Mouse (Mus musculus) heart, embryonic 16.5 days (tissue): ENCODE data around the gene Rad51b. TPM values are rescaled to one million over a fixed set of nuclear protein-coding genes. Genes with fewer than 3 reads are reported as not detected.
A peak's percentile ranks its signal among the peaks of the same experiment; 100 is the strongest.

ENCODE experiments used
- ATAC-seq: fragments of 200-750 bp; cut with Nextera tagmentation; replicated peaks from 2 replicates; pipeline ENCODE4 v1.8.0; 2017; ENCODE audit warnings: moderate number of reproducible peaks; ENCODE audit not compliant: insufficient read depth, low FRiP score; ENCODE audit errors: extremely low read depth
- H3K27ac ChIP-seq: fragments of 300-500 bp; sonication (generic); 2 replicates; pipeline ENCODE4 v1.5.1; 2014; ENCODE audit warnings: mild to moderate bottlenecking, low read length, control low read depth, moderate library complexity
- H3K27me3 ChIP-seq: fragments of 300-500 bp; sonication (generic); 2 replicates; pipeline ENCODE4 v1.6.1; 2014; ENCODE audit warnings: low read length, mixed read lengths; ENCODE audit not compliant: control insufficient read depth, insufficient read depth
- H3K36me3 ChIP-seq: fragments of 300-500 bp; sonication (generic); 2 replicates; pipeline ENCODE4 v1.6.1; 2014; ENCODE audit not compliant: control insufficient read depth, insufficient read depth
- H3K4me1 ChIP-seq: fragments of 300-500 bp; sonication (generic); 2 replicates; pipeline ENCODE4 v1.6.1; 2014; ENCODE audit warnings: low read length, mixed read lengths; ENCODE audit not compliant: control insufficient read depth, insufficient read depth
- H3K4me2 ChIP-seq: fragments of 300-500 bp; sonication (generic); 2 replicates; pipeline ENCODE4 v1.6.1; 2014; ENCODE audit warnings: low read depth, mild to moderate bottlenecking, control low read depth, low read length
- H3K4me3 ChIP-seq: fragments of 300-500 bp; sonication (generic); 2 replicates; pipeline ENCODE4 v1.5.1; 2014; ENCODE audit warnings: mild to moderate bottlenecking, control low read depth, low read length
- H3K9ac ChIP-seq: fragments of 300-500 bp; sonication (generic); 2 replicates; pipeline ENCODE4 v1.6.1; 2014; ENCODE audit warnings: low read length, control low read depth
- H3K9me3 ChIP-seq: fragments of 300-500 bp; sonication (generic); replicated peaks from 2 replicates; pipeline ENCODE4 v1.6.1; 2016; ENCODE audit warnings: low read length; ENCODE audit not compliant: control insufficient read depth
- WGBS: fragments of 180-500 bp; shearing (Covaris S2); extraction: QIAGEN DNeasy Blood & Tissue Kit; methylation state at CpG from one replicate; pipeline ENCODE4 v1.1.7; 2014; 5-methylcytosine and 5-hydroxymethylcytosine counted together
- polyA plus RNA-seq: library from polyadenylated mRNA; unstranded; fragments of >200 nt; fragmentation: Nextera tagmentation; extraction: Ambion mirVana; gene quantifications from 2 replicates; pipeline ENCODE4 v1.2.1, GENCODE M21; 2015

The Rad51b gene
- polyA plus RNA-seq, 1 experiment from 2014 or later: 5.0 TPM

GRCm38 (mm10) chr12:79604850-79605249 is 307.8 kb downstream of the Rad51b start:
- H3K4me3 ChIP-seq: no peak overlapping the region
- H3K27me3 ChIP-seq: no peaks in the 10 kb centered on the region
- H3K9me3 ChIP-seq: no peaks in the 10 kb centered on the region
- H3K9ac ChIP-seq: no peak overlapping the region
- H3K36me3 ChIP-seq: no peaks in the 10 kb centered on the region
- ATAC-seq: no peak
- no peak overlapping the region for H3K4me2 ChIP-seq
- no peak overlapping the region for H3K27ac ChIP-seq
- peaks cover 4% of the 10 kb centered on the region; the same call in 1 of the 2 replicates for H3K4me1 ChIP-seq
- WGBS: 87% methylated on average over 2 of the region's 2 CpGs

DNA sequence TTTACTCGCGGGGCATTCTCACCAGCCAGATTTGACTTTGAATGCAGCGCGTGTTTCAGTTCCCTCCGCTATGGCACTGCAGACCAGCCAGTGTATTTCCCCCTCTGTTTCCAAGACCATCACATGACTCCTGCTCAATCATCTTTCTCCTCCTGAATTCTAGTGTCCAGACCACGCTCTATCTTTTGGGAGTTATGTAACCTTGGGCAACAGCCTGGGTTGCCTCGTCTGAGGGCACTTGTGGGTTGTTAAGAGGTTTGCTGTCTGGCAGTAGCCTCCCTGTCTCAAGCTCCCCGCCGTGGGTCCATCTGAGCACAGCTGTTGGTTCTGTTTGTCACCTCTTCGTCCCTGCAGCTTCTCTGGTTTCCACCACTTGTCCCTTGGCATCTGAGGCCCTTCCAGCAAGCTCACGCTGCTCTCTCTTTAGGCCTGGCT is 309.1 kb downstream of the Rad51b start:
- ATAC-seq: no peak
- no peak overlapping the region for H3K4me3 ChIP-seq

GRCm38 (mm10) chr12:79609399-79610010 is 312.4 kb downstream of the Rad51b start:
- Histone ChIP-seq H3K9ac (no peak overlapping the region), H3K4me2 (no peak overlapping the region), H3K27me3 (no peaks in the 10 kb centered on the region), H3K9me3 (no peaks in the 10 kb centered on the region), H3K4me1 (peaks cover 25% of the 10 kb centered on the region), H3K36me3 (no peaks in the 10 kb centered on the region), H3K27ac (0 out of 2 replicates have a peak overlapping the region, but pooled peaks have one; percentile 9), H3K4me3 (no peak overlapping the region)
- 85% methylated on average over 8 of the region's 8 CpGs for WGBS
- no peak for ATAC-seq

More for the DNA sequence above, 309.1 kb downstream of the Rad51b start:
- no peaks in the 10 kb centered on the region for H3K27me3 ChIP-seq
- H3K9ac ChIP-seq: no peak overlapping the region
- 69% methylated on average over 11 of the region's 11 CpGs for WGBS
- H3K4me2 ChIP-seq: no peak overlapping the region
- H3K9me3 ChIP-seq: no peaks in the 10 kb centered on the region
- peaks cover 11% of the 10 kb centered on the region for H3K4me1 ChIP-seq
- H3K36me3 ChIP-seq: no peaks in the 10 kb centered on the region
- no peak overlapping the region for H3K27ac ChIP-seq

DNA sequence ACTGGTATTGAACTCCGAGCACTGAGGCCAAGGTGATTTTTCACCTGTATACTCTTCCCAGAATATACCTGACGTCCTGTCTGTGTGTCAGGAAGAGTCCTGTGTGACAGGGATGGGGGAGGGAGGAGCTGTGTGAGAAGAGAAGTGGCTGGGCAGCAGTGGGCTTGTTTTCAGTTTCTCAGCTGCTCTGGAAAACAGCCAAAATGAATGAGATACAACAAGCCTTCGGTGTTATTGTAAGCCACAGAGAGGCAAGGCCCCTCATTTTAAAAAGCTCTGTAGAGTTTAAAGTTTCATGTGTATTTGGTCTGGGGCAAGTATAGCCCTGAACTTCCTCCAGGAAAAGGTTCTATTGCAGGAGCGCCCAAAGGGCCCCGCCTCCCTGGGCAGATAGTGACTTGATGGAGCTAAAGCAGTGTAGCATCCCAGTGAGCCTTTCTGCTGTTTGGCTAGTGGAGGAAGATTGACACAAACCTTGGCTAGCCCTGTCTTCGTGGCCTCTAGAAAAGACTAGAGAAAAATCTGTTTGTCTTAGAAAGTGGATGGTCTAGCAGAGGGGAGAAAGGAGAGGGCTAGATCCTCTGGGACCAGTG is 313.5 kb downstream of the Rad51b start:
- Histone ChIP-seq H3K4me1 (peaks cover 29% of the 10 kb centered on the region), H3K4me3 (no peak overlapping the region), H3K9ac (no peak overlapping the region), H3K4me2 (no peak overlapping the region), H3K27ac (peak overlapping the region; percentile 1; the same call in 1 of the 2 replicates), H3K36me3 (no peaks in the 10 kb centered on the region), H3K9me3 (no peaks in the 10 kb centered on the region), H3K27me3 (no peaks in the 10 kb centered on the region)
- 50% methylated on average over 6 of the region's 6 CpGs for WGBS
- no peak for ATAC-seq

DNA sequence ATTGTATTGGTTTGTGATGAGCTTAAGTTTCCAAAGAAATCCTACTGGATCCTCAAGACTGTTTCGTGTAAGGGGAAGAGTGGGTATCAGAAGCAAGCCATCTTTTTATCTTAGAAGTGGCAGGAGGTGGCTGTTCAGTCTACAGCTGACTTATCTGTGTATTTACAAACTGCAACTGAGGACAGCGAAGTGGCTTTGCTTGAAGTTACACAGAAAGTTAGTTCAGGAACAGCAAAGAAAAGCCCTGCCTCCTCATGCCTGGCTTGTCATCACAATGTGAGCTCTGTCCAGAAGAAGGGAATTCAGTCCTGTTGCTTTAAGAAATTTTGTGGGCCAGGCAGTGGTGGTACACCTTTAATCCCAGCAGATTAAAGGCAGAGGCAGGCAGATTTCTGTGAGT is 314.6 kb downstream of the Rad51b start:
- Histone ChIP-seq H3K9ac (no peak overlapping the region), H3K27me3 (no peaks in the 10 kb centered on the region), H3K36me3 (no peaks in the 10 kb centered on the region), H3K4me2 (no peak overlapping the region), H3K27ac (no peak overlapping the region), H3K4me1 (peaks cover 29% of the 10 kb centered on the region), H3K4me3 (no peak overlapping the region), H3K9me3 (no peaks in the 10 kb centered on the region)
- 73% methylated on average over 2 of the region's 2 CpGs for WGBS
- ATAC-seq: no peak

DNA sequence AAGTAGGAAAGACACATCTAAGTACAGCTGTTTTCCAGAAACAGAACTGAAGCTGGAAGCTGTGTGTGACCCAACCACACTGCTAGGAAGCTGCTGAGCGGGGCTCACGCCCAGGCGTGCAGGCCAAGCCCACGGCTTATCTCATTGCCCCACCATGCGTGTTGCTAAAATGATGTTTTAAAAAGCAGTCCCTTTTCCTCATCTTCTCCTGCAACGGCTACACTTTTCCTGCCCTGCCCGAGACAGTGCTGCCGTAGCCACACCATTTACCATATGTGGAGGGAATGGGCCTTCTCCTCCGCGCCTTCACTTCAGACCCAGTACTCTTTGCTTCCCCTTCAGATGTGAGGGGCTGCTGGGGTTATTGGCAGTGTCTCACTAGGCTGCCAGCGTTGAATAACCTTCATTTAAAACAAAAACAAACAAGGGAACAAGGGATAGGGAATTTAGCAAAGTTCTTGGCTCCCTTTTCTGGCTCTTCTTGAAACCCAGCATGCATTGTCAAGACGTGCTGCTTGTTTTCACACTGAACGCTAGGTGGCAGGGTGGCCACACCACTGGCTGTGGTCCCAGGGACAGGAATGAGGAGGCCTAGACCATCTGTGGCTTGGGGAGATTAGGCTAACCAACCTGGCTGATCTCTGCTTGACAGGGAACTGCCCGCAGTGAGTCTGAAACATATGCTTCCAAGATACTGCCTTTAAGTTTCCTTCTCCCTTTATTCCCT is 315.4 kb downstream of the Rad51b start:
- peak; percentile 87 for ATAC-seq
- WGBS: 45% methylated on average over 14 of the region's 14 CpGs
- Histone ChIP-seq H3K9ac (peak overlapping the region; percentile 38; the same call in 1 of the 2 replicates), H3K4me1 (peaks cover 29% of the 10 kb centered on the region), H3K36me3 (no peaks in the 10 kb centered on the region), H3K27me3 (no peaks in the 10 kb centered on the region), H3K9me3 (no peaks in the 10 kb centered on the region), H3K4me3 (no peak overlapping the region), H3K27ac (peak overlapping the region; percentile 74), H3K4me2 (no peak overlapping the region)

GRCm38 (mm10) chr12:79613061-79613788 is 316.1 kb downstream of the Rad51b start:
- no peaks in the 10 kb centered on the region for H3K36me3 ChIP-seq
- peaks cover 29% of the 10 kb centered on the region for H3K4me1 ChIP-seq
- H3K27ac ChIP-seq: peak overlapping the region; percentile 66
- H3K4me2 ChIP-seq: no peak overlapping the region
- no peaks in the 10 kb centered on the region for H3K9me3 ChIP-seq
- H3K27me3 ChIP-seq: no peaks in the 10 kb centered on the region
- WGBS: 75% methylated on average over 8 of the region's 8 CpGs
- no peak for ATAC-seq
- H3K4me3 ChIP-seq: no peak overlapping the region
- H3K9ac ChIP-seq: no peak overlapping the region

DNA sequence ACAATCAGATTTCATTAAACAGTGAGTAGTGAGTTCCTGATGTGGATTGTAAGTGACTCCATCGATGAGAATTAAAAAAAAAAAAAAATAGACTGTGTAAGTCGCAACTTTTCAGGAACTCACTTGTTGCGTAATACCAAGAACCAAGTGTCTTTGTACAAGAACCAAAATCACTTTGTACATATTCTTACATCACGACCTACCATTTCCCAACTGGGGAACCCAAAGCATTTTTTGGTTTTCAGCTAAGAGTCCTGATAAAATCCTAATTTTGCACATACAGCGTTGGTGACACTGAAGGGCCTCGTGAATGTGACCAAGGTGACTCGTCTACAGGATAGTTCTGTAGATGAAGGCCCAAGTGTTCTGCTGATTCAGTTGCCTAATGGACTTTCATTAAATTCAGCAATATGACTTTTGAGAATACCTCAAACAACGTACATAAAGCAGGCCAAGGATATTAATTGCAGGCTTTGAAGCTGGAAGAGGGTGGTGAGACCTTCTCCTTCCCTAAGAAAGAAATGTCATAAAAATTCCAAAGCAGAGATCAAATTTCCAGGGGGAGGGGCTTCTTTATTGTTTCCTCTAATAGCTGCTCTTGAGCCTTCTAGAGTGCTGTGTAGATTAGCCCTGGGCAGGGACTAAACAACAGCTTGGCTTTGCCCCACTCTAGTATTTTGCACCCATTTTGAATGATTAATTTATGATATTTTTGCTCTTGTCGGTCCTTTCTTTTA is 316.9 kb downstream of the Rad51b start:
- 71% methylated on average over 9 of the region's 9 CpGs for WGBS

More for the DNA sequence above, 316.9 kb downstream of the Rad51b start:
- no peak overlapping the region for H3K4me2 ChIP-seq
- H3K27ac ChIP-seq: peak overlapping the region; percentile 48; the same call in 1 of the 2 replicates
- peaks cover 29% of the 10 kb centered on the region for H3K4me1 ChIP-seq
- no peak overlapping the region for H3K9ac ChIP-seq
- no peaks in the 10 kb centered on the region for H3K27me3 ChIP-seq
- no peak overlapping the region for H3K4me3 ChIP-seq
- ATAC-seq: no peak
- no peaks in the 10 kb centered on the region for H3K36me3 ChIP-seq
- no peaks in the 10 kb centered on the region for H3K9me3 ChIP-seq
